Mouse (Mus musculus) kidney, adult 2 months (tissue): ENCODE data around the gene Gm21974. TPM values are rescaled to one million over a fixed set of nuclear protein-coding genes. Genes with fewer than 3 reads are reported as not detected.
A peak's percentile ranks its signal among the peaks of the same experiment; 100 is the strongest.

Experiments used
- DNase-seq: peaks from one replicate; pipeline ENCODE4 v3.0.0; 2021
- H3K27ac ChIP-seq: fragments of 200-500 bp; 2 replicates; pipeline ENCODE4 v1.5.1; 2012; ENCODE audit warnings: low read depth, low read length, control low read depth, inconsistent platforms; ENCODE audit not compliant: insufficient read depth
- H3K27me3 ChIP-seq: fragments of 200-500 bp; replicated peaks from 2 replicates; pipeline ENCODE4 v1.6.1; 2012; ENCODE audit warnings: mild to moderate bottlenecking, moderate library complexity, low read length, inconsistent platforms; ENCODE audit not compliant: control insufficient read depth, insufficient read depth
- H3K36me3 ChIP-seq: fragments of 200-500 bp; 2 replicates; pipeline ENCODE4 v1.6.1; 2012; ENCODE audit warnings: mild to moderate bottlenecking, moderate library complexity, low read length, inconsistent platforms; ENCODE audit not compliant: control insufficient read depth, insufficient read depth
- H3K4me1 ChIP-seq: fragments of 200-500 bp; 2 replicates; pipeline ENCODE4 v1.6.1; 2011; ENCODE audit warnings: low read length; ENCODE audit not compliant: control insufficient read depth, insufficient read depth
- H3K4me3 ChIP-seq: fragments of 200-500 bp; 2 replicates; pipeline ENCODE4 v1.5.1; 2011; ENCODE audit warnings: mild to moderate bottlenecking, low read depth, low read length, control low read depth; ENCODE audit not compliant: insufficient read depth
- CTCF ChIP-seq: fragments of 200-500 bp; conservative IDR thresholded peaks from 2 replicates; pipeline ENCODE4 v1.5.1; 2011; ENCODE audit warnings: low read depth, mild to moderate bottlenecking, control low read depth, low read length, moderate library complexity, mixed read lengths; ENCODE audit not compliant: insufficient read depth, insufficient read length
- POLR2A ChIP-seq: fragments of 200-500 bp; IDR thresholded peaks from one replicate; pipeline ENCODE4 v1.6.1; 2011; ENCODE audit warnings: low read depth, low read length, control low read depth
- WGBS: fragments of 180-500 bp; shearing (Covaris S2); methylation state at CpG from one replicate; pipeline ENCODE4 v1.1.7; 2018; 5-methylcytosine and 5-hydroxymethylcytosine counted together
- polyA plus RNA-seq: library from polyadenylated mRNA; depleted of rRNA; stranded (reverse); fragments of >200 nt; gene quantifications from 2 replicates; pipeline ENCODE4 v1.2.3, GENCODE M21; 2012

Gm21974 gene
- polyA plus RNA-seq, 1 experiment, result not detected

- WGBS, result 84% methylated on average over 12 of the region's 12 CpGs
- H3K4me3 ChIP-seq, result no peak overlapping the region
- DNase-seq, result no peak
- TF ChIP-seq POLR2A, result no peak
- no peak for TF ChIP-seq CTCF
- H3K27ac ChIP-seq, result no peak overlapping the region
- H3K4me1 ChIP-seq, result peaks cover 5% of the 10 kb centered on the region; the same call in 1 of the 2 replicates
- H3K36me3 ChIP-seq, result no peaks in the 10 kb centered on the region; the same call in 1 of the 2 replicates
- no peaks in the 10 kb centered on the region for H3K27me3 ChIP-seq
Observed at GRCm38 (mm10) chr7:127915293-127915692, 20.0 kb upstream of the Gm21974 start.

- Histone ChIP-seq H3K27me3 (no peaks in the 10 kb centered on the region), H3K36me3 (no peaks in the 10 kb centered on the region; the same call in 1 of the 2 replicates), H3K4me1 (peaks cover 5% of the 10 kb centered on the region; the same call in 1 of the 2 replicates), H3K27ac (peak overlapping the region; percentile 18; the same call in 1 of the 2 replicates), H3K4me3 (peak overlapping the region; percentile 81)
- DNase-seq, result no peak
- no peak for TF ChIP-seq POLR2A
- no peak for TF ChIP-seq CTCF
- 17% methylated on average over 4 of the region's 4 CpGs for WGBS
Observed at GRCm38 (mm10) chr7:127912938-127913337, 17.7 kb upstream of the Gm21974 start.

- Histone ChIP-seq H3K4me1 (peaks cover 5% of the 10 kb centered on the region; the same call in 1 of the 2 replicates), H3K27me3 (no peaks in the 10 kb centered on the region), H3K36me3 (peaks cover 1% of the 10 kb centered on the region; the same call in 1 of the 2 replicates), H3K4me3 (peak within 1 kb of the TSS; percentile 81), H3K27ac (peak within 1 kb of the TSS; percentile 98)
- TF ChIP-seq POLR2A (peak; percentile 75), CTCF (no peak)
- WGBS, result under 1% methylated on average over 40 of the region's 40 CpGs
- peak; percentile 96 for DNase-seq
Observed at GRCm38 (mm10) chr7:127912190-127912871, 17.1 kb upstream of the Gm21974 start, which contains the start of gene Kat8. Kat8 (plus strand) TSS chr7:127912516.

- no peak for TF ChIP-seq CTCF
- TF ChIP-seq POLR2A, result no peak
- peak overlapping the region; percentile 35; the same call in 1 of the 2 replicates for H3K27ac ChIP-seq
- H3K4me1 ChIP-seq, result peaks cover 5% of the 10 kb centered on the region; the same call in 1 of the 2 replicates
- 55% methylated on average over 4 of the region's 4 CpGs for WGBS
- DNase-seq, result peak; percentile 49
- no peaks in the 10 kb centered on the region for H3K27me3 ChIP-seq
- no peak overlapping the region for H3K4me3 ChIP-seq
- peaks cover 1% of the 10 kb centered on the region; the same call in 1 of the 2 replicates for H3K36me3 ChIP-seq
Observed at GRCm38 (mm10) chr7:127908656-127909055, 13.4 kb upstream of the Gm21974 start.

- H3K4me1 ChIP-seq, result peaks cover 2% of the 10 kb centered on the region; the same call in 1 of the 2 replicates
- DNase-seq, result no peak
- 96% methylated on average over 12 of the region's 12 CpGs for WGBS
- TF ChIP-seq CTCF, result no peak
- TF ChIP-seq POLR2A, result no peak
- H3K27ac ChIP-seq, result no peak overlapping the region
- H3K36me3 ChIP-seq, result peaks cover 1% of the 10 kb centered on the region; the same call in 1 of the 2 replicates
- no peaks in the 10 kb centered on the region for H3K27me3 ChIP-seq
- no peak overlapping the region for H3K4me3 ChIP-seq
Observed at GRCm38 (mm10) chr7:127907939-127908338, 12.7 kb upstream of the Gm21974 start.

- peak within 1 kb of the TSS; percentile 68 for H3K4me3 ChIP-seq
- peak within 1 kb of the TSS; percentile 26 for H3K27ac ChIP-seq
- 5% methylated on average over 38 of the region's 38 CpGs for WGBS
- peaks cover 1% of the 10 kb centered on the region; the same call in 1 of the 2 replicates for H3K36me3 ChIP-seq
- no peaks in the 10 kb centered on the region for H3K27me3 ChIP-seq
- TF ChIP-seq CTCF, result no peak
- no peak for TF ChIP-seq POLR2A
- peak; percentile 84 for DNase-seq
- H3K4me1 ChIP-seq, result no peaks in the 10 kb centered on the region; the same call in 1 of the 2 replicates
Observed at GRCm38 (mm10) chr7:127903971-127904796, 8.9 kb upstream of the Gm21974 start, which contains the start of gene Bckdk. Bckdk (plus strand) TSS chr7:127904082.
